Mouse (Mus musculus) spleen, adult 12 weeks (tissue): ENCODE data around the gene Rpp25l.
"Not testable (repeated sequence)": the region's sequence is repeated elsewhere in the genome, so short reads cannot be mapped to it uniquely, and the experiment has no call there.

Experiments
- DNase-seq: peaks from one replicate; pipeline ENCODE4 v3.0.0; 2022; ENCODE audit warnings: low spot score

Rpp25l gene

DNA sequence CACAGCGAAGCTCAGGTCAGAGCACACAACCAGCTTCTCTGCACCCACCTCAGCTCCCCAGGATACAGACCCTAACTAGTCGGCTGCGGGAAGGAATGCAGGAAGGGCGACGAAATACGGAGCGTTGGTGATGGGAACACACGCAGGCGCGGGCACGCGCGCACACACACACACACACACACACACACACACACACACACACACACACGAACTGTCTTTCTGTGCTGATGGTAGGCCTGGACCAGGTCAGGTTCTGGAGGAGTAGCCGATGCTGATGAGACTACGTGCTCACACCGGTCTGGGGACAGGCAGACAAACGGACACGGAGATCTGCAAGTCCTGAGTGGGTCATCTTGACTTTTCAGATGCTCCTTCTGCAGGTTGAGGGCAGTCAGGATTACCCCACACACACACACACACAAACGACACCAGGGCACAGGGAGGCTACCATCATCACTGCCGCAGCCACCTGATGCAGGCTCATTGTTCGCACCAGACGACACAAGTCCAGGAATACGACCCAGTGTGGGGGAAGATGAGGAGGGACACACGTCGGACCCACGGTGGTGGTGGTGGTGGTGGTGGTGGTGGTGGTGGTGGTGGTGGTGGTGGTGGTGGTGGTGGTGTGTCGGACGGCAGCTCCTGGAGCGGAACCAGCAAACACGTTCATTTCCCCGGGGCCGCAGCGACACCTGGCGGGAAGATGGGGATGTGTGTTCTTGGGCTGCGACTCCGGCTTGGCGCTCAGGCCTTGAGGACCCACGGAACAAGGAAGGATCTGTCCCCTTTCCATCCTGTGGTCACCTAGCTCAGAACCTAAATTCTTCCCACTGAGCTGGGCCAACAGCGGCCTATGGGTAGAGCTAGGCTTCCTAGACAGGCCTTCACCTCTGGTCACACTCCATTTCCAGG is 16.1 kb downstream of the Rpp25l start, which contains the start of gene Cntfr:
Cntfr (minus strand) TSS at position 160 of the 912 bp plus-strand sequence.
- peak; percentile 48 for DNase-seq

DNA sequence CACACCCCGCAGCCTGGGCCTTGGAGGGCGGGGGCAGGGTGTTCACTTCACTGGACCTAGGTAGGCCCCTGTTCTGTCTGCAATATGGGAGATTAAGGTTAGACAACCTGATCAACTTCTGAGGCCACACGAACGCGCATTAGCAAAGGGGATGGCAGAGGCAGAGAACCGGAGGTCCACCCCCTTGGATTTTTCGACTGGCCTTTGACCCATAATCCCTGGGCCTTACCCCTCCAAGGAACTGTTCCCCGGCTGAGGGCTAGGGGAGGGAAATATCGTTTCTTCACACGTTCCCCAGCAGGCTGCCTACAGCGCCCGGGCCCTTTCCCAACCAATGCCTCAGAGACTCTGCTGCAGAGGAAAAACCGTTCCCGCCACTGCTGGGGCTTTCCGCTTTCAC is 16.9 kb downstream of the Rpp25l start:
- DNase-seq: not testable (repeated sequence)

DNA sequence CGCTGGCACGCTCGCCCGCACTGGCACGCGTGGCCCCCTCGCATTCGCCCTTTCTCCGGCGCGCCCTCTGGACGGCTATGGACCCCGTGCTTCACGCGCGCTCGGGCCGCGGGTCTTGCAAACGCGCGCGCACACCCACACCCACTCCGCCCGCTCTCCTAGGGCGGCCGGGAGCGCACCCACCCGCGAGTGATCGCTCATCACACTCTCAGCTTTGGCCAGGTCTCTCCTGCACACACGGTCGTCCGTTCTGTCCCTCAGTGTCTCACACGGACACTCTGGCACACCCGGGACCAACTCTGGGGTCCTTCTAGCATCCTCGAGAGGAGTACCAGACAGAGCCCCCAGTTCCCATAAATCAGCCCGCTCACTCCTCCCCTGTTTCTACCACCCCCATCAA is 17.5 kb downstream of the Rpp25l start:
- not testable (repeated sequence) for DNase-seq

DNA sequence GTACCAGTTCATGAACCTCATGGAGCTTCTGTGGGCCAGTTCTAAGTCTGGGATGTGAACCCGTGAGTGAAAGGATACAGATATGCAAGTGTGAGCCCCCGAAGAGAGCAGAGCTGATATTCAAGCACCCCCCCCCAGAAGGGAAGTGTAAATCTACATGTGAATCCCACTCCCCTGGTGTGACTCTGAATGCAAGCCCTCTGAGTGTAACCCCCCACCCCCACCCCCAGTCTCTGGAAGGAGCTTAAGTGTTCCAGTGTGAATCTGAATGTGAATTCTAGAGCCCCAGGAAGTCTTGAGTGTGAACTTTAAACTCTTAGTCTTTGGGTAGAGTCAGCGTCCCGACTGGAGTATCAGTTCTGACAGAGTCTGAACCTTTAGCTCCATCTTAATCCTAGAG is 19.8 kb downstream of the Rpp25l start:
- DNase-seq: not testable (repeated sequence)

DNA sequence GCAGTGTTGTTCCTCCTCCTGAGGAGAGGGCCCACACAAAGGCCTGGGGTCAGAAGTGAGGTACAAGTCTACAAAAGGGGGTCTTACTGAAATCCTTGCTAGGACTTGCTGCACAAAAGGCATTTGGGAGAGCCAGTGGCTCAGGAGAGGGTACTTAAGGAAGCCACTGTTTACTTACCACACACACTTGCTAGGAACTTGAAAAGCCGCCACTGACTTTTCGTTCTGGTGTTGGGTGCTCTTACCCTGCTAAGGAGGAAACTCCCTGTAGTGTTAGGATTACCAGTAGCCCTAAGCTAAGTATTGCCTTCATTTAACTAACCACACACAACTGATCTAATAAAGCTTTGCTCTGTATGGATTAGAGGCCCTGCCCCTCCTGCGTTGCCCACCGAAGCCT is 23.3 kb downstream of the Rpp25l start:
- not testable (repeated sequence) for DNase-seq

DNA sequence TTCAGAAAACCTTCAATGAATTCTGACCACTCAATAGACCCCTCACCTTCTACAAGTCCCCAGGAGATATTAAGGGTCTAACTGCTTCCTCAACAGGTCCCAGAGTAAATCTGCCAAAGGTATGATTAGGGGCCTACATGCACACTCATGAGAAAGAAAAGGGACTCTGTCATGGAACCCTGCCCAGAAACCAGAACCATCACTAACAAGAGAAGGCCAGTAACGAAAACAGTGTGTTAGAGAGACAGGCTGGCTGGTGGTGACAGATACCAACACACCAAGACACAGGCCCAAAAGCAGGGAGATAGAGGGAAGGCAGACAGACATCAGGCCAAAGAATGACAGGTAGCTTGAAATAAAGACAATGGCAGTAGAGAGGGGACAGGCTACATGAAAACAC is 24.8 kb downstream of the Rpp25l start:
- DNase-seq: not testable (repeated sequence)

DNA sequence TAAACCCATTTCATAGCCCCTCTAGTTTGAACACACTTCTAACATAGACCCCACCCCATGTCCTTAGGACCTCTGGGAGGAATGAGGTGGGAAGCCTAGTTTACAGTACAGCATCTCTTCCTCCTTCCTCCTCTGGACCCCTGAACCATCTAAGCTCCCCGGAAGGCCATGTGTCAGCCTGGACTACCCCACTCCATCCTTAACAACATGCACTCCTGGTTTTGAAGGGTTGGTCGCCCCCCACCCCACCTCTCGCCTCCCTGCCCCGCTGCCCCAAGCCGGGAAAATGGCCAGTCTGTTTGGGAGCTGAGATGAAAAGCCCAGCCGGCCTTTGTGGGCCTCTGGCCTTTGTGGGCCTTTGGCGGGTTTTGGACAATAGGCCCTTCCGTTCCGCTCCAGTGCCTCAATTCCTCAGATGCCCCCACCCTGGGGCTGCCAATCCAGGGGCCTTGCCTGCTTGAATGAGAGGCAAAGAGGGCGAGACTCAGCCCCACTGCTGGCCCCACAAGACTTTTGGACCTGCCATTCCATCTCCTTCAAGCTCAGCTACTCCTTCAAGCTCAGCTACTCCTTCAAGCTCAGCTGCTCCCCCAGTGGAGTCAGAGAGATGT is 27.3 kb downstream of the Rpp25l start:
- not testable (repeated sequence) for DNase-seq

DNA sequence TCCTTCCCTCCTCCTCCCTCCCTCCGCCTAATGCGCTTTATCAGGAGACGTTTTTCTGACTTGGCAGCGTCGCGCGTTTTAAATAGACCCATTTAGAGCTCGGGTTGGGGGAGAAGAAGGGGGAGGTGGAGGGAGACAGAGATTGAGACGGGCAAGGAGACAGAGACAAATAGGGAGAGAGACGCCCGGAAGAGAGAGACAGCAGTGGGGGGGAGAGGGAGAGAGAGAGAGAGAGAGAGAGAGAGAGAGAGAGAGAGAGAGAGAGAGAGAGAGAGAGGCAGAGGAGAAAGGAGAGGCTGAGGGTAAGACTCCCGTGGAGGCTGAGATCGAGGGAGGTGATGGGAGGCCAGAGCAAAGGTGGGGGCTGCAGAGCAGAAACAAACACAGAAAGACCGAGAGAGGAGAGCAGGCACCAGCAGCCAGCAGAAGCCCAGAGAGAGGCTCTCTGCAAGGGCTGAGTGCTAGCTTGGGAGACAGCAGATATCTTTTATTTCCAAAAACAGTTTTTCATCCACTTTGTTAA is 28.3 kb downstream of the Rpp25l start:
- DNase-seq: not testable (repeated sequence)

DNA sequence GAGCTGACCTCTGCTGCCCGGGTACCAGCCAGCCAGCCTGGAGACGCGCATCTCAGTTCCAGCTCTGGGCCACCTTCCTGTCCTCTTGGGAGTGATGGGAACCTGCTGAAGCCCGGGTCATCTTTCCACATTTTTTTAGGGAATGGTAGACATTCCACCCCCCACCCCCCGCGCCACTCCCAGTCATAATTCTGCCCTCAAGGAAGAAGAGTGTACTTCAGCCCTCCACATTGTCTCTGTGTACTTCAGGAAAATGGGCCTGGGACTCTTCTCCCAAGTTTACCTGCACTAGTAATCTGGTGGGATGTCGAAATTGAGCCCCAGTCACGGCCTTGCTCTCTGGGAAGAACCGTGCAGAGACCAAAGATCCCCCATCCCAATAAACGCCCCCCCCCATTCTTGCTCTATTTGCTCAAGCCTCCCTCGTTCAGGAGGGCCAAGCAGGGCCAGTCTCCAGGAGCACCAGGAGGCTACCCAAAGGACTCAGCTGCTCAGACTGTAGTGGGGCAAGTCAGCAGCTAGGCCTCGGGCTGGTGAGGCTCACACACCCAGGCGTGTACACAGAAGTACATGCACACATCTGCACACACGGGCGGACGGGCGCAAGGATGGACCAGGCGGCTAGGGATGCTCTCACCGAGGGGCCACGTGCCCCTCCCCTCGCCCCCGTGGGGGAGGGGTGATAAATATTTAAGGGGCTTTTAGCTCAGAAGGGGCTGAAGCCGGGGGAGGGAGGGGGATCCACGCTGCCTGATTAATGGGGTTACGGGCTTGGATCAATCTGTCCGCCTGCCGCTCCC is 29.0 kb downstream of the Rpp25l start:
- DNase-seq: not testable (repeated sequence)

DNA sequence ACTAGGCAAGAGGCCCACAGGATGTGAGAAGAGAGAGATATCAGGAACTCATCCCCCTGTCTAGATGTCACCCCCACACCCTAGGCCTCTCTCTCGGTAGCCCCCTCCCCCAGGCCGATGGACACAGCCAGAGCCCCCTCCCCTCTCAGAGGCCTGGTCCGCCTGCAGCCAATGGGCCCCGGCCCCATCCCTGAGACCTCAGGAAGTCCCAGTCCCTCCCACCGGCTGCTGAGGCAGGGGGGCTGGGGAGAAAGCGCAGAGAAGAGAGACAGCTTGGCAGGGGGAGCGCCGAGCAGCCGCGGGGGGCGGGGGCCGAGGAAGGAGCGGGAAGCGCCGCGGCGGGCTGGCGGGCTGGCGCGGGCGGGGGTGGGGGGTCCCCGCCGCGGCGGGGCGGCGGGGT is 30.0 kb downstream of the Rpp25l start:
- not testable (repeated sequence) for DNase-seq

DNA sequence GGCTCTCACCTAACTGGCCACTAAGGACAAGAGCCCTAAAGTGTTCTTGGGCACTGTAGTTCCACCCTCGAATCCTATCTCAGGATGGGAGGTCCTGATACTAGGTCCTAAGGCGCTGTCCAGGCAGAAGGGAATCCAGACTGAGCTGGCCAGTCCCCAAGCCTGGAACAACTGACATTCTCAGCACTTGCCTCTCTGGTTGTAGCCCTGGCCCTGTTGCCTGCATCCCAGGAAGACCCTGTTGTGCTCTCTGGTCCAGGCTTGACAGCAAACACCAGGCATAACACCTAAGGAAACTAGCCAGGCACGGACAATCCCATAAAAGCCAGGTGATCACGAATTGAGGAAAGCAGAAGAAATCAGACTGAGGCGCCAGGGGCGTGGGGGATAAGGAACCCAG is 30.5 kb downstream of the Rpp25l start:
- no peak for DNase-seq

DNA sequence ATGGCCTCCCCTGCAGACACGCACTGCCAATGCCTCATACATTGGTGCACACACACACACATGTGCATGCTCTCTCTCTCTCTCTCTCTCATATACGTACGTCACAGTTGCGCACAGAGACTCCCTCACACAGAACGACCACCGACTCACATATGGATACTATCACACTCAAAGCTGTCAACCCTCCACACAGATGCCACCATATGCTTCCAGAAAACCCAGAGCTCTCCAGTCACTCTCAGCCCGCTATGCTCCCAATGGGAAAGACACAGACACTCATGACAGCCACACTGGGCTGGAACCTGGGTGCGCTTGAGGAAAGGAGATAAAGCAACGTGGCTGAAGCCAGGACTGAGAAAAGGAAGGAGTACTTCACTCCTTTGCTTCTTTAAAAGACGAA is 31.4 kb downstream of the Rpp25l start:
- DNase-seq: no peak

DNA sequence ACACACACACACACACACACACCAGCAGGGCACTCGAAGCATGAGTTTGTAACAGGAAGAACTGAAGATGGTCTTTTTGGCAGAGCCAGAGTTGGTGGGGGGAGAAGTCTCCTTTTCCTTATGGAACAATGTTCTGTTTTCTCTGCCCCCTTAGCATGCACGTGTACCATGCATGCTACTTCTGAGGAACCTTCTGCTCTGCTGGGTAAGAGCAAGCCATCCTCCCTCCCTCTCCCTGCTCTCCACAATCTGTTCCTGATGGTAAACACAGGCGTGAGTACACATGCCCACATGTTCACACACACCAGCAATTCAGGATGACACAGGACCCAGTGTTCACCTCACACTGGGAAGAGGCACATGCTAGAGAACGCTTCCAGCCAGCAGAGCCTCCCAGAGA is 32.2 kb downstream of the Rpp25l start:
- DNase-seq: no peak

DNA sequence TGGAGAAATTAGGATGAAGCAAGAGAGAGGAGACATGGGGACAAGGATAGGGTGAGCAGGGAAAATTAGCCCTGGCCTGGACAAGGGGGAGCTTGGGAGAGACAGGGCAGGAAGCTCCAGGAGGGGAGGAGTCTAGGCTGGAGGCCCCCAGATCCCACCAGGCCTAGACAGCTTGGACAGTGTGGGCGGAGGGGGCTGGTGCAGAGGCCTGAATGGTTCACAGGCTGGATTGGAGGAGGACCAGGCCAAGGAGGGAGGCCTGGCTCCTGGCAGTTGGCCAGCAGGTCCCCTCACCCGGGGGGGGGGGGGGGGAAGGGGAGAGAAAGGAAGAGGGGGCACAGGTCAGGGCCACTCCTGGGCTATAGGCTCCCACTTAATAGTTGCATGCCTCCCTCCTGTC is 34.0 kb downstream of the Rpp25l start:
- DNase-seq: no peak

DNA sequence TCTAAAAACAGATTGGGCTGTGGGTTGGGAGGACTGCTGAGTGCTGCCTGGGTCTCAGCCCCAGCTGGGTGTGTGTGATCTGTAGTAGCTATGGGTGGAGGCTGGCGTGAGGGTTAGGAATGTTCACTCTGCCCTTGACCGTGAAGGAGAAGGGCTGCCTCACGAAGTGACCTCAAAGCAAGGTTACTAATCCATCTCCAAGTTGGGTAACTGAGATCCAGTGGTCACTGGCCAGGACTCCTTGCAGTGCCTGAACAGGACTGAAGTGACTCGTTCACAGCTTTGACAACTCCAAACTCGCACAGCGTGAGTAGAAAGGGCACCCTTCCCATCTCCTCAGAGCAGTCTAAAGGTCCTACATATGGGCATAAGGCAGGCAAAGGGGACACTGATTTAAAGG is 34.5 kb downstream of the Rpp25l start:
- DNase-seq: no peak

DNA sequence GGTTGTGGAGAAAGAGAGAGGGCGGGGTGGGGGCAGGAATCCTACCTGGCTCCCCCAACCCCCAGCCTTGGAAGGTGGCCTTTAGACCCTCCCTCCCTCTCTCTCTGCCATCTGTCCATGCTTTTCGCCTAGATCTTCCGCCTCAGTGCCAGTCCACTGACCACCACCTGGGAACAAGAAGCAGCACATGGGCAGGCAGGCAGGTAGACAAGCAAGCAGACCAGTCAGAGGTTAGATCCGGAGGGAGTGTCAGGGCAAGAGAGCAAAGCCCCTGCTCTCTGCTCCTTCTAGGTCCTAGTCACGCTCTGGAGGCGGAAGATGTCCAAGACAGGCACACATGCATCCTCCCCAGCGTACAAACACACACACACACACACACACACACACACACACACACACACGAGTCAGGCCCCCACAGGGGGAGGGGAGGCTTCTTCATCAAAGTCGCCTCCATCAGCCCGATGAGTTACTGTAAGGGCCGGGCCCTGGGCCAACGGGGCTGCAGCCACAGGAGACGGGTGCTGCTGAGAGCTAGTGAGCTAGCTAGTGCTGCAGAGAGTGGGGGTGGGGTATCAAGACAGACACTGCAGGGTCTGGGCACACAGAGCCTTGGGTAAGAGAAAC is 36.2 kb downstream of the Rpp25l start:
- DNase-seq: no peak

DNA sequence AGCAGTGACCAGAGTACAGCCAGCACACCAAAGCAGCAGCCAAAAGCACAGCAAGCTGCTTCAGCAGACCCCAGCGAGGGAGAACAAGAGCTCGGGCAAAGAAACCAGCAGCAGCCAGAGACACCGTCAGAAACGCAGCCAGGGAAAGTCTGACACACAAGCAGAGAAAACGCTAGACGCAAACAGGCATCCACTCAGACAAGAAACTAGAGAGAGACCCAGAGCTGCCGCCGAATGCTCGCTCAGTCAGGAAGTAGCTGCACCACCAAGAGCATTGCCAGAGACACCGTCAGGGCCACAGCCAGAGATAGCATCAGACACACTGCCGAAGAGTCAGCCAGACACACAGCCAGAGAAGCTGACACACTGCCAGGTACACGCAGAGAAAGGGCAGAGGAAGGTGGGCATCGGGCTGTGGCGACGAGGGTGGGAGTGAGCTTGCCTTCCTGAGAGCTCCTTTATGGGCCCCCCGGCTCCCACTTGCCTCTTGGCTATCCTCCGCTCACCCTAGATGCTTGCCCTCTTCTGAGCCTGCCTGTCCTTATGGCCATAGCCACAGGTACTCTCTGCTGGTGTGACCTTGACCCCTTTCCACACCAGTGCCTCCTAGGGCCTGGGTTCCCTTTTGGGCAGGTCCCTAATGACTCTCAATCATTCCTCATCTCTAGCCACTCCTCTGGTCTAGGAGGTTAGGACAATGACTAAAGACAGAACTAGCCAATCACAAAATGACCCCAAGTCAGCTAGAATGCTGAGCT is 36.9 kb downstream of the Rpp25l start:
- no peak for DNase-seq

DNA sequence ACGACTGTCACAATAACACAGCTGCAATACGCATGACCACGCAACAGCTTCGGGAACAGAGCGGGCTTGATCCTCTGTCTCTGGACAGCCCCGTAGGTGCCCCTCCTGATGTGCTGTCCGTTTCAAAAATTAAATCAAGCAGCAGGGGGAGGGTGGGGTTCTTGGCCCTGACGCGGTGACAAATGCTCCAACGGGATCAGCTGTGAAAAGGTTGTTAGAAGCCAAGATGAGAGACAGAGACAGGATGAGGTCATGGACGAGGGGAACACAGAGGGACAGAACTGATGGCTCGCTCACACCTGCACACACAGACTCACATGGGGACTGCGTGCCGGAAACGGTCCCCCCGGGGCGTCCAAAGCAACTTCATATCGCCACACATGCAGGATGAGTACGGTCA is 40.1 kb downstream of the Rpp25l start:
- DNase-seq: no peak

DNA sequence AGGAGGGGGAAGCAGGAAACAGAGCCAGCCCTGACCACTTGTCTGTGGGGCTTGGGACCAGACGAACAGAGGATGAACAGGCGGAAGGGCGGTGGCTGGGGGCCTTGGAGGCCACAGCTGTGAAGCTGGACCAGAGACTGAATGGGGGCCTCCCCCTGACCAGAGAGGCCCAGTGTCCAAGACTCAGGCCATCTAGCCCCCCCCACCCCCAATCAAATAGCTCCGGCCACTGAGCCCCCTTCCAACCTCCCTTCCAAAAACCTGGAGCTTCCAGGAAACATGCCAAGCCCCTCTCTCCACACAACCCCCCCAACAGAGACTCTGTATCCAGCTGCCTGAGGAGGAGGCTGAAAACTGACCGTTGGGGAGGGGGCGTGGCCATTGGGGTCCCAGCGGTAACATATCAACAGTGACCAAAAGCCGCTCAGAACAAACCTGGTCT is 40.8 kb downstream of the Rpp25l start:
- DNase-seq: no peak

DNA sequence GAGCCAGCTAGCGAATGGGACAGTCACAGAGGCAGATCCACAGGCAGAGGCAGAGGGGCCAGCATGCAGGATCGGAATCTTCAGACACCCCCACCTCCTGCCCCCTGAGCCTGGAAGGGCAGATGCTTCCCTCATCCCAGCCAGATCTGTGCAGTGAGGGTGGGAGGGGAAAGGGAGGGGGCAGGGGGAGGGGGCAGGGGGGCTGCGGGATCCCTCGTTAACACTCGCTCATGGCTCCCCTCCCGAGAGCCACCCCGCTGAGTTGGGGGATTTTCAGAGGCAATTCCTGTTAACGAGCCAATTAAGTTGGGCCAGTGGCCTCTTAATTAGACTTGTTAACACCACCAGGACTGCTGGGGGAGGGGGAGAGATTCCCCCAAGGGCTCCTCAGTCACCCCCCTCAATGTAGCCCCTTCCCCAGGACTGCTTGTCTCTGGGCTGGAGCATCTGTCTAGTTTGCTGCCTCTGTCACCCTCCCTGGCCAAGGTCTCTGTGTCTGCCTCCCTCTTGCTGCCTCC is 41.3 kb downstream of the Rpp25l start:
- no peak for DNase-seq

DNA sequence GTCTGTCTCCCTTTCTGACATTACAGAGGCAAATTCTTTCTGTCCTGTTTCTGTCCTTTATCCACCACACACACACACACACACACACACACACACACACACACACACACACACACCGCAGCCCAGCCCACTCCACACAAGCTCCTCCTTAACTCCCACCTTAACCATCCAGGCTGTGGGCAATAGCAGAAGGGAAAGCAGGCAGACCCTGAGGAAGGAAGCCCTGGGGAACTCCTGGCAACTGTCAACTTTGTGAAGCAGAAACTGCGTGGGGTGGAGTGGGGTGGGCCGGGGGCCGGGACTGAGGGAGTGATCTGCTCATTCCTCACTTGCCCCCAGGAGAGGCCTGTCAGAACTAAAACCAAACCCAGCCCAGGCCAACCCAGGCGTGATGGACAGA is 41.8 kb downstream of the Rpp25l start:
- no peak for DNase-seq
